Mouse (Mus musculus) lung, adult 2 months (tissue): ENCODE measurements around the gene Def8. TPM values are rescaled to one million over a fixed set of nuclear protein-coding genes. Genes with fewer than 3 reads are reported as not detected.

Experiments
- DNase-seq: peaks from one replicate; pipeline ENCODE4 v3.0.0; 2022
- H3K4me1 ChIP-seq: fragments of 200-500 bp; 2 replicates; pipeline ENCODE4 v1.6.1; 2011; ENCODE audit warnings: low read length; ENCODE audit not compliant: control insufficient read depth, insufficient read depth
- H3K4me3 ChIP-seq: fragments of 200-500 bp; replicated peaks from 2 replicates; pipeline ENCODE3; 2011; ENCODE audit warnings: low read depth, mild to moderate bottlenecking, control low read depth, low read length; ENCODE audit errors: extremely low read depth
- CTCF ChIP-seq: fragments of 200-500 bp; IDR thresholded peaks from 2 replicates; pipeline ENCODE4 v1.5.1; 2011; ENCODE audit warnings: mild to moderate bottlenecking, low read length, control low read depth; ENCODE audit not compliant: insufficient read depth
- POLR2A ChIP-seq: fragments of 200-500 bp; IDR thresholded peaks from 2 replicates; pipeline ENCODE4 v1.6.1; 2011; ENCODE audit warnings: low read depth, mild to moderate bottlenecking, control low read depth, low read length, borderline replicate concordance; ENCODE audit errors: extremely low read depth
- WGBS: fragments of 180-500 bp; shearing (Covaris S2); methylation state at CpG from one replicate; pipeline ENCODE4 v1.1.7; 2018; 5-methylcytosine and 5-hydroxymethylcytosine counted together
- polyA plus RNA-seq: library from polyadenylated mRNA; depleted of rRNA; stranded (reverse); fragments of >200 nt; gene quantifications from 2 replicates; pipeline ENCODE4 v1.2.3, GENCODE M21; 2012

Gene Def8
- polyA plus RNA-seq, 1 experiment = 30.9 TPM

- no peak for DNase-seq
- 93% methylated on average over 13 of the region's 13 CpGs for WGBS
- Histone ChIP-seq H3K4me1 (no peaks in the 10 kb centered on the region), H3K4me3 (no peak overlapping the region)
- TF ChIP-seq POLR2A (no peak), CTCF (no peak)
Measured at GRCm38 (mm10) chr8:123398308-123398707, 25.0 kb upstream of the Def8 start.

GRCm38 (mm10) chr8:123401936-123402335, 21.4 kb upstream of the Def8 start:
- no peak for DNase-seq
- 93% methylated on average over 9 of the region's 9 CpGs for WGBS
- Histone ChIP-seq H3K4me1 (no peaks in the 10 kb centered on the region), H3K4me3 (no peak overlapping the region)
- TF ChIP-seq POLR2A = no peak
- no peak for TF ChIP-seq CTCF

- Histone ChIP-seq H3K4me3 (no peak overlapping the region), H3K4me1 (no peaks in the 10 kb centered on the region)
- no peak for TF ChIP-seq CTCF
- TF ChIP-seq POLR2A = no peak
- WGBS = 61% methylated on average over 9 of the region's 9 CpGs
- no peak for DNase-seq
Measured at GRCm38 (mm10) chr8:123402730-123403326, 20.5 kb upstream of the Def8 start.

GRCm38 (mm10) chr8:123404521-123404920, 18.8 kb upstream of the Def8 start:
- 41% methylated on average over 8 of the region's 8 CpGs for WGBS
- no peak for DNase-seq
- no peak overlapping the region for H3K4me3 ChIP-seq
- TF ChIP-seq POLR2A = no peak
- TF ChIP-seq CTCF = no peak
- H3K4me1 ChIP-seq = no peaks in the 10 kb centered on the region

- TF ChIP-seq CTCF = peak; percentile 86
- no peak for TF ChIP-seq POLR2A
- H3K4me1 ChIP-seq = no peaks in the 10 kb centered on the region
- DNase-seq = peak; percentile 64
- 11% methylated on average over 4 of the region's 4 CpGs for WGBS
- H3K4me3 ChIP-seq = no peak within 1 kb of the TSS
Measured at GRCm38 (mm10) chr8:123406786-123407185, 16.5 kb upstream of the Def8 start, which contains the start of gene Mc1r. TSS of gene Mc1r (plus strand) at chr8:123407107.

GRCm38 (mm10) chr8:123407612-123408011, 15.7 kb upstream of the Def8 start:
- Histone ChIP-seq H3K4me3 (no peak overlapping the region), H3K4me1 (no peaks in the 10 kb centered on the region)
- TF ChIP-seq POLR2A (no peak), CTCF (no peak)
- DNase-seq = no peak
- WGBS = 88% methylated on average over 13 of the region's 13 CpGs

- H3K4me1 ChIP-seq = no peaks in the 10 kb centered on the region
- 57% methylated on average over 9 of the region's 9 CpGs for WGBS
- no peak for DNase-seq
- no peak for TF ChIP-seq CTCF
- H3K4me3 ChIP-seq = no peak overlapping the region
Measured at GRCm38 (mm10) chr8:123408586-123409544, 14.5 kb upstream of the Def8 start.

- H3K4me3 ChIP-seq = no peak overlapping the region
- WGBS = 59% methylated on average over 8 of the region's 8 CpGs
- no peak for DNase-seq
- TF ChIP-seq POLR2A (no peak), CTCF (no peak)
- H3K4me1 ChIP-seq = no peaks in the 10 kb centered on the region
Measured at GRCm38 (mm10) chr8:123410049-123410587, 13.2 kb upstream of the Def8 start.

GRCm38 (mm10) chr8:123410788-123411187, 12.5 kb upstream of the Def8 start:
- Histone ChIP-seq H3K4me3 (no peak overlapping the region), H3K4me1 (no peaks in the 10 kb centered on the region)
- WGBS = 10% methylated on average over 11 of the region's 11 CpGs
- DNase-seq = no peak
- TF ChIP-seq POLR2A = no peak
- no peak for TF ChIP-seq CTCF
